Mouse (Mus musculus): ENCODE measurements around the gene Man2b2.

Man2b2 gene

DNA sequence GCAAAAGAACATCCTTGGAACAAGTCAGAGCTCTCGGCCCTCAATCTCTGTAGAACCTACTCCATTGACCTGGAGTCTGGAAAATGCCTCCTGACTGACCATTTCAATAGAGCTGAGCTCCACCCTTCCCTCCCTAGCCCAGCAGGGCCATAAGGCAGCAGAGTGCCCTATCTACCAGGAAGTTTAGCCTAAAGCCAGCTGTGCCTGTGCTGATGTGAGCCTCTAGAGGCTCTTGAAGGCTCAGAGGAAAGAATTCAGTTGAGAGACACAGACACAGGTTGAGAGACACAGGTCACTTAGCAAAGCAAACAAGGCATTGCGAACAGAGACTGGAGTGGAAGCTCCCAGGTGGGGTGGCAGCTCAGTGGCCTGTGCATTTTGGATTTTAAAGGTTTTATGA lies 55.1 kb downstream of the Man2b2 start:
- in situ Hi-C loops (cut with MboI; ENCODE audit: unreplicated experiment in 2 of 2): no loop called here

DNA sequence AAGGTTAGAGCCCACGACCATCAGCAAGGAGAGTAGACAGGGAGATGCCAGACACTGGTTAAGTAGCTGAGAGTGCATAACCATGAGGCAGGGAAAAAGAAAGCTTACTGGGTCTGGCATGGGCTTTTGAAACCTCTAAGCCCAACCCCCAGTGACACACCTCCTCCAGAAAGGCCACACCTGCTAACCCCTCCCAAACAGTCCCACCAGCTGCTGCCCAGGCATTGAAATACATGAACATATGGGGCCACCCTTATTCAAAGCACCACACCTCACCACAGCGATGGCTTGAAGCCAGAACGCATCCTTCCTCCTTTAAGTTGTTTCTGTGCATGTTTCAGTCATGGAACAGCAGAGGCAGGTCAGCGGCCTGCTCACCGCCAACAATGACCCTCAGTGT lies 57.9 kb downstream of the Man2b2 start:
- in situ Hi-C loops (cut with MboI; ENCODE audit: unreplicated experiment in 2 of 2): no loop called here

DNA sequence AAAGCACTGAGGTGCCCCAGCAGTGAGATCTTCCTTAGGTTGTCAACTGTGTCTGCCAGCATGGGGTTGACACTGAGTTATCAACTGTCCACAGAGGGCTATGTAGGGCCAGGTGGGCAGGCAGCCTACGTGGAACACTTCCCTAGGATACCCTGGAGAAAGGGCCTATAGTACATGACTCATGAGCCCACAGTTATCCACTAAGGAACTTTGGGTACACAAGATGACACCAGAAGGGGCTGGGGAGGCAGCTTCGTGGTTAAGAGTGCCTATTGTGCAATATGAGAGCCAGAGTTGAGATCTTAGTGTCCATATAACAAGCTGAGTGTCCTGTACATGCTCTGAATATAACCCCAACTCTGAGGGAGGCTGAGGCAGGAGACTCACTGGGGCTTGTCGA lies 60.9 kb downstream of the Man2b2 start:
- in situ Hi-C loops (cut with MboI; ENCODE audit: unreplicated experiment in 2 of 2): no loop called here

DNA sequence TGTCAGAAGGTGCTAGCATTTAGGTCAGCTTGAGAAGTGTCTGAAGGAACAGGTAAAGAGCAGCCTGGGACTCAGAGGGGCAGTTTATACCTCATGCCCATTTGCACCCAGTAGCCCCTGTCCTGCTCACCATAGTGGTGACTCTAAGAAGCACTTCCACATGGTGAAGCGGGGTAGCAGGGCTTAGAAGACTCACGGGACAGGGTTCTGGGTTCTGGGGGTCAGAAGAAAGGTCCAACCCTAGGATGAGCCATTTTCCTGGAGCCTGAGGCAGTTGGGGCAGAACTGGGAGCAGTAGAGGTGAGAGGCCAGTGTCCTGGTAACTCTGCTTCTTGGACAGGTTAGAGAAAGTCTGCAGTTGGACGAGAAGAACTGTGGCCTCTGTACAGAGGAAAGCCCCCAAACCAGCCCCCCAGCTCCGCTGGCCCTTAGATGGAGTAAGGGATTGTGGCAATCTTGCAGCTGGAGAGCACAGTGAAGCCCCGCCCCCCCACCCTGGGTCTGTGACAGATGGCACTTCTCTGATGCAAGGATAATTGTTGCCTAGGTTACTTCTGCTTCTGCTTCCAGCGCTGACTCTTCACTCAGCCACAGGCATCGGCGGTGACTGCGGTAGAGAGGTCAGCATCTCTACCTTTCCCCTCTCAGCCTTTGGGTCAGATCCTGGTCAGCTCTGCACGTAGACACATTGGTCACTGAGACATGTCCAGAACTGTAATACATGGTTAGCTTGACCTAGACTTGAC lies 63.3 kb downstream of the Man2b2 start:
- in situ Hi-C loops (cut with MboI; ENCODE audit: unreplicated experiment in 2 of 2): no loop called here

DNA sequence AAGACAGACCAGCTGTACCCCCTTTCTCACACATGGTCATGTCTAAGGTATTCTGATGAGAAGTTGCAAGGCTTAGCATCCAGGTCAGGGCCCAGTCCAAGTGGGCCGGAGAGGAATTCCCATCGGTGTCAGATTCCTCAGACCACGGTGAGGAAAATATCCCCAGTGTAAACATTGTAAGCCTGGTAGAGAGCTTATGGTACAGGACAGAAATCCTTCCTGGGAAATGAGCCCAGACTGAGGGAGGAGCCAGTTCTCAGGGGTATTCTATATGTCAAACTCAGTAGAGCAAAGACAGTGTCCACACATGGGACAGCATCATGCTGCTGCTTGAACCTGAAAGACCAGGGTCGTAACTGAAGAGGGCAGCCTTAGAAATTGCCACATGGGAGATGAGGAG lies 70.6 kb downstream of the Man2b2 start:
- in situ Hi-C loops (cut with MboI; ENCODE audit: unreplicated experiment in 2 of 2): no loop called here

DNA sequence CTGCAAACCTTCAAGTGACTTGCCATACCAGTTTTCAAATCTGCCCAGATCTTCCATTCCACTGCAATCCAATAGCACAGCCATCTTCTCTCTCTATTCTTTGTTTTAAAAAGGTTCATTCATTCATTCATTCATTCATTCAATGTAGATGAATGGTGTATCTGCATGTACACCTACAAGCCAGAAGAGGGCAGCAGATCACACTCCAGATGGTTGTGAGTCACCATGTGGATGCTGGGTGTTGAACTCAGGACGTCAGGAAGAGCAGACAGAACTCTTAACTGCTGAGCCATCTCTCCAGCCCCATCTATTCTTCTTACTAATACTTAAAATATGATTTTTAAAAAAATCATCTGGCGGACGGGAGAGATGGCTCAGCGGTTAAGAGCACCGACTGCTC lies 73.4 kb downstream of the Man2b2 start:
- in situ Hi-C loops (cut with MboI; ENCODE audit: unreplicated experiment in 2 of 2): no loop called here

Data from v-Abl transformed pro-B cells (cell line).